Mouse (Mus musculus) lung, postnatal 14 days (tissue): ENCODE results near the gene Odf3.

Source experiments
- DNase-seq: peaks from one replicate; pipeline ENCODE4 v3.0.0; 2021

Odf3 gene

GRCm38 (mm10) chr7:140847755-140848580 is at the start of gene Odf3:
Gene Odf3, plus strand, starts transcription at chr7:140847805.
- peak; percentile 46 for DNase-seq

- DNase-seq = no peak
These were observed 49.4 kb upstream of the Odf3 start for GRCm38 (mm10) chr7:140798212-140798611.

- DNase-seq = no peak
These were observed 45.0 kb upstream of the Odf3 start for GRCm38 (mm10) chr7:140802629-140803028.

GRCm38 (mm10) chr7:140805704-140806103 is 41.9 kb upstream of the Odf3 start:
- DNase-seq = peak; percentile 56

- no peak for DNase-seq
These were observed 37.1 kb upstream of the Odf3 start for GRCm38 (mm10) chr7:140810496-140810895.

GRCm38 (mm10) chr7:140811714-140812113 is 35.9 kb upstream of the Odf3 start:
- DNase-seq = no peak

- no peak for DNase-seq
These were observed 34.8 kb upstream of the Odf3 start for GRCm38 (mm10) chr7:140812850-140813249.

GRCm38 (mm10) chr7:140820173-140820572 is 27.4 kb upstream of the Odf3 start:
- no peak for DNase-seq

- no peak for DNase-seq
These were observed 26.3 kb upstream of the Odf3 start for GRCm38 (mm10) chr7:140821305-140821652.

GRCm38 (mm10) chr7:140821653-140822329 is 25.8 kb upstream of the Odf3 start, which contains the start of gene Zfp941:
Gene Zfp941, minus strand, starts transcription at chr7:140822178.
- DNase-seq = no peak

GRCm38 (mm10) chr7:140822731-140823130 is 24.9 kb upstream of the Odf3 start:
- no peak for DNase-seq

- peak; percentile 24 for DNase-seq
These were observed 19.3 kb upstream of the Odf3 start for GRCm38 (mm10) chr7:140828171-140828881.

- no peak for DNase-seq
These were observed 16.2 kb upstream of the Odf3 start for GRCm38 (mm10) chr7:140831447-140831846.

- no peak for DNase-seq
These were observed 14.3 kb upstream of the Odf3 start for GRCm38 (mm10) chr7:140833341-140833740.

GRCm38 (mm10) chr7:140834968-140835757 is 12.4 kb upstream of the Odf3 start, which contains the start of gene Urah:
Gene Urah, plus strand, starts transcription at chr7:140835018.
- peak; percentile 31 for DNase-seq

- no peak for DNase-seq
These were observed 11.9 kb upstream of the Odf3 start for GRCm38 (mm10) chr7:140835758-140836087.

GRCm38 (mm10) chr7:140836243-140837115 is 11.1 kb upstream of the Odf3 start:
- no peak for DNase-seq

- no peak for DNase-seq
These were observed 8.0 kb upstream of the Odf3 start for GRCm38 (mm10) chr7:140839556-140839955.

GRCm38 (mm10) chr7:140840750-140841735 is 6.6 kb upstream of the Odf3 start:
- DNase-seq = no peak

GRCm38 (mm10) chr7:140843806-140844205 is 3.8 kb upstream of the Odf3 start:
- no peak for DNase-seq
